Mouse (Mus musculus) c-Kit-negative CD71-positive TER-119-positive erythroid progenitor cells, embryonic 14.5 days (primary cell): ENCODE results near the gene Lcat.

Source experiments
- DNase-seq: peaks from one replicate; pipeline ENCODE4 v3.0.0-alpha.2; 2013; ENCODE audit warnings: low read depth, low spot score

Gene Lcat

DNA sequence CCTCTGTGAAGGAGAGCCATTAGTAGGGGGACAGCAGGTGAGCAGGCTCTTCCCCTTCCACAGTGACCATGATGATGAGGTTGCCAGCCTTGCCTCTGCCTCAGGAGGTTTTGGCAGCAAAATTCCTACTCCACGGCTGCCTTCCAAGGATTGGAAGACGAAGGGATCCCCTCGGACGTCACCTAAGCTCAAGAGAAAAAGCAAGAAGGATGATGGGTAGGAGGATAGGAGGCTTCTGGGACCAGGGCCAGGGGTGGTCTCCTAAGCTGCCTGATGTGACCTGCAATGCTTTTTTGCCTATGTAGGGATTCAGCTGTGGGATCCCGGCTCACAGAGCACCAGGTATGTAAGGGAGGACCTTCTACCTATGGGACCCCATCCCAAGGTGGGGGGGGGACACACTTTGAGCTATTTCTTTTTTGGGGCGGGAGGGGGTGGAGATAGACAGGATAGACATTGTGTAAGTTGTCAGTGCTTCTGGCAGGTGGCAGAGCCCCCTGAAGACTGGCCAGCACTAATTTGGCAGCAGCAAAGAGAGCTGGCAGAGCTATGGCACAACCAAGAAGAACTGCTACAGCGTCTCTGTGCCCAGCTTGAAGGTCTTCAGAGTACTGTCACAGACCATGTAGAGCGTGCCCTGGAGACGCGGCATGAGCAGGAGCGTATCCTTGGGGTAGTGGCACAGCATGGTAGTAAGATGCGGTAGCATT is 53.3 kb downstream of the Lcat start:
- DNase-seq: no peak
